27 mouse cellular contexts compared by ENCODE assay signal in genomic region chr15:32460238-32460637, GRCm38 (mm10).
"Had no signal": no experiment of that assay in that cellular context is flagged by ENCODE, and none has a peak within 500 bp of the region (broad histone marks: within the 10 kb centered on the region; RNA-seq: fewer than 3 reads in every experiment).

No protein-coding gene starts in this region.

- H3K36me3 ChIP-seq: heart, embryonic 13.5 days; heart, embryonic 15.5 days; hindbrain, embryonic 13.5 days; hindbrain, embryonic 15.5 days; kidney, embryonic 15.5 days; limb, embryonic 12.5 days; liver, embryonic 13.5 days; liver, embryonic 15.5 days had no signal

- H3K27me3 ChIP-seq: heart, embryonic 13.5 days; heart, embryonic 15.5 days; hindbrain, embryonic 13.5 days; hindbrain, embryonic 15.5 days; kidney, embryonic 15.5 days; limb, embryonic 12.5 days; liver, embryonic 13.5 days; liver, embryonic 15.5 days had no signal

- H3K4me1 ChIP-seq: heart, embryonic 13.5 days; heart, embryonic 15.5 days; hindbrain, embryonic 13.5 days; hindbrain, embryonic 15.5 days; kidney, embryonic 15.5 days; liver, embryonic 13.5 days; liver, embryonic 15.5 days had no signal

- ATAC-seq: hindbrain, postnatal 0 days; intestine, embryonic 16.5 days had no signal

- H3K27ac ChIP-seq: heart, embryonic 13.5 days; heart, embryonic 15.5 days; hindbrain, embryonic 13.5 days; hindbrain, embryonic 15.5 days; hindbrain, postnatal 0 days; kidney, embryonic 15.5 days; kidney, postnatal 0 days; limb, embryonic 12.5 days; liver, embryonic 13.5 days; liver, embryonic 15.5 days had no signal

- H3K9me3 ChIP-seq: heart, embryonic 13.5 days; heart, embryonic 15.5 days; hindbrain, embryonic 13.5 days; hindbrain, embryonic 15.5 days; kidney, embryonic 15.5 days; limb, embryonic 12.5 days; liver, embryonic 13.5 days; liver, embryonic 15.5 days had no signal

- DNase-seq: gastrocnemius, postnatal 14 days; gastrocnemius, postnatal 36 days; heart, adult 18-20 months; heart, postnatal 14 days; heart, postnatal 36 days; kidney, adult 11 months; kidney, adult 2 months; kidney, adult 9 months; kidney, postnatal 14 days; kidney, postnatal 36 days; layer of hippocampus, adult 9-11 months; layer of hippocampus, postnatal 36 days; left cerebral cortex, postnatal 4 days; liver; liver, embryonic 13.5 days had no signal

- H3K9ac ChIP-seq: heart, embryonic 13.5 days; heart, embryonic 15.5 days; hindbrain, embryonic 13.5 days; hindbrain, embryonic 15.5 days; kidney, embryonic 15.5 days; limb, embryonic 12.5 days; liver, embryonic 13.5 days; liver, embryonic 15.5 days had no signal

- H3K4me2 ChIP-seq: heart, embryonic 11.5 days; heart, embryonic 13.5 days; heart, embryonic 15.5 days; hindbrain, embryonic 13.5 days; hindbrain, embryonic 15.5 days; kidney, embryonic 15.5 days; limb, embryonic 12.5 days; liver, embryonic 11.5 days; liver, embryonic 13.5 days; liver, embryonic 15.5 days had no signal

- H3K4me3 ChIP-seq: heart, embryonic 13.5 days; heart, embryonic 15.5 days; hindbrain, embryonic 13.5 days; hindbrain, embryonic 15.5 days; kidney, embryonic 15.5 days; limb, embryonic 12.5 days; liver, embryonic 13.5 days; liver, embryonic 15.5 days had no signal
